Mouse (Mus musculus) ovary, postnatal 36 days (tissue): ENCODE measurements around the gene Lmo4.

Source experiments
- DNase-seq: peaks from one replicate; pipeline ENCODE4 v3.0.0; 2022; ENCODE audit warnings: low spot score, mixed read lengths

Lmo4 gene

GRCm38 (mm10) chr3:144203988-144204412, 1.0 kb downstream of the Lmo4 start:
- no peak for DNase-seq

- DNase-seq: peak; percentile 20
Observed at GRCm38 (mm10) chr3:144203259-144203987, 1.6 kb downstream of the Lmo4 start.

GRCm38 (mm10) chr3:144202574-144203258, 2.3 kb downstream of the Lmo4 start:
- DNase-seq: no peak

GRCm38 (mm10) chr3:144201794-144202573, 3.0 kb downstream of the Lmo4 start:
- peak; percentile 90 for DNase-seq

GRCm38 (mm10) chr3:144185327-144186152, 19.5 kb downstream of the Lmo4 start:
- no peak for DNase-seq

- DNase-seq: no peak
Observed at GRCm38 (mm10) chr3:144184918-144185317, 20.1 kb downstream of the Lmo4 start.

GRCm38 (mm10) chr3:144182229-144182628, 22.8 kb downstream of the Lmo4 start:
- no peak for DNase-seq

- DNase-seq: no peak
Observed at GRCm38 (mm10) chr3:144178937-144179336, 26.1 kb downstream of the Lmo4 start.

- no peak for DNase-seq
Observed at GRCm38 (mm10) chr3:144173866-144174588, 31.0 kb downstream of the Lmo4 start.

- DNase-seq: no peak
Observed at GRCm38 (mm10) chr3:144173138-144173537, 31.9 kb downstream of the Lmo4 start.

GRCm38 (mm10) chr3:144171749-144172148, 33.3 kb downstream of the Lmo4 start:
- DNase-seq: no peak

GRCm38 (mm10) chr3:144170539-144170938, 34.5 kb downstream of the Lmo4 start:
- DNase-seq: no peak

- DNase-seq: no peak
Observed at GRCm38 (mm10) chr3:144166439-144167155, 38.4 kb downstream of the Lmo4 start.

- no peak for DNase-seq
Observed at GRCm38 (mm10) chr3:144165439-144165838, 39.6 kb downstream of the Lmo4 start.

GRCm38 (mm10) chr3:144164665-144165385, 40.2 kb downstream of the Lmo4 start:
- DNase-seq: peak; percentile 73

GRCm38 (mm10) chr3:144163718-144164117, 41.3 kb downstream of the Lmo4 start:
- no peak for DNase-seq

GRCm38 (mm10) chr3:144162156-144162555, 42.9 kb downstream of the Lmo4 start:
- DNase-seq: no peak

GRCm38 (mm10) chr3:144161261-144161660, 43.8 kb downstream of the Lmo4 start:
- no peak for DNase-seq

- no peak for DNase-seq
Observed at GRCm38 (mm10) chr3:144155746-144156145, 49.3 kb downstream of the Lmo4 start.

- no peak for DNase-seq
Observed at GRCm38 (mm10) chr3:144153395-144153794, 51.6 kb downstream of the Lmo4 start.
